Mouse (Mus musculus): ENCODE results near the gene Duoxa1.

The Duoxa1 gene

DNA sequence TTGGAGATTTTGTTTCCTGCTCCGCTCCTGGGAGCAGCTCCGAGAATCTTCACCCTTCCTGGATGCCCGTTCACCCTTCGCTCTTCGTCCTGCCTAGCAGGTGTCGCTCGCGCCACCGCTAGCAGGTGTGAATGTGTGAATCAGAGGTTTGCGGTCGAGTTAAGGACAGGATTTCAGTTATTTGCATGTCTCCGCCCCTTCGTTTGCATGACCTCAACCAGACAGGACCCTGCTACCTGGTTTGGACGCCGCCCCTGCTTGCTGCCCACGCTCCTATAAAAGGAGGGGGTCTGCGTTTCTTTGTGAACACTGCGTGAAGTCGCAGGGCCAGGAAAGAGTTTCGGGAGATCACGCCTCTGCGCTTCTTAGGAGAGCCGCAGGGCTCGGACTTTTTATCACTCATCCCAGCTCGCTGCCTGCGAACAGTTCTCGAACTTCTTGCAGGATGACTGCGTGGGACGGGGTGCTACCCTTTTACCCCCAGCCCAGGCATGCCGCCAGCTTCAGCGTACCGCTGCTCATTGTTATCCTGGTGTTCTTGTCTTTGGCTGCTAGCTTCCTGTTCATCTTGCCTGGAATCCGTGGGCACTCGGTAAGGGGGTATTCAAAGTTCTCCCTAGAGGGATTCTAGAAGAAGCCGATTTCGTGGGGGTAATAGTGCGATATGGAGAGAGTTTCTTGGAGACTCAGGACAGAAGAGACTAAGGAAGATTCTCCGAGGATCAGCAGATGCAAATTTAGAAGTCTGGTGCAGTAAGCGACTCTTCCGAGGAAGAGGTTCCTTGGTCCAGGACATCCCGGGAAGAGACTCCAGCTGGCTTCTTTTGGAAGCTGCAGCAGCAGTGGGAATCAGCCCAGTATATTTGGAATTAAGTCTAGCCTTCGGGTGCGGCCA lies 14.7 kb downstream of the Duoxa1 start, which contains the start of gene Duoxa2:
Duoxa2 (plus strand) TSS at position 305 of the 895 bp plus-strand sequence.
- peak; percentile 76 for DNase-seq (ENCODE audit: low read depth, low spot score)

DNA sequence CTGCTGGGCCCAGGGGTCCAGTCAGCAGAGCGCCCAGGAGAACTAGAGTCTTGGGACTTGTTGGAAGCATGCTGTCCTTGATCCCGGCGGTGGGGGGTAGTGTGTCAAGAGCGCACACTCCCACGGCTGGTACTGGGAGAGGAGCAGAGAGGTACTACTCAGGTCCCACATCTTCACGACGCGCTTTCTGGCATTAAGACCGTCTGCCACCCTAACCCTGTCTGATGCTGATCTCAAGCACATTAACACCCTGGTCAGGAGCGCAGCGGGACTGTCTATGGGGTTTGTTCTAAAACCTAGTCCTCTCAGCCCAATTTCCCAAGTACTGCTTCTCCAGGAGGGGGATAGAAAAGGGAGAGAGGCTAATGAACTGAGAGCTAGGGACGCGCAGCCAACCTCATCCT lies 15.4 kb downstream of the Duoxa1 start, which contains the start of gene Duox2:
Duox2 (minus strand) TSS at position 354 of the 404 bp plus-strand sequence.
- DNase-seq (ENCODE audit: low read depth, low spot score): peak; percentile 26

DNA sequence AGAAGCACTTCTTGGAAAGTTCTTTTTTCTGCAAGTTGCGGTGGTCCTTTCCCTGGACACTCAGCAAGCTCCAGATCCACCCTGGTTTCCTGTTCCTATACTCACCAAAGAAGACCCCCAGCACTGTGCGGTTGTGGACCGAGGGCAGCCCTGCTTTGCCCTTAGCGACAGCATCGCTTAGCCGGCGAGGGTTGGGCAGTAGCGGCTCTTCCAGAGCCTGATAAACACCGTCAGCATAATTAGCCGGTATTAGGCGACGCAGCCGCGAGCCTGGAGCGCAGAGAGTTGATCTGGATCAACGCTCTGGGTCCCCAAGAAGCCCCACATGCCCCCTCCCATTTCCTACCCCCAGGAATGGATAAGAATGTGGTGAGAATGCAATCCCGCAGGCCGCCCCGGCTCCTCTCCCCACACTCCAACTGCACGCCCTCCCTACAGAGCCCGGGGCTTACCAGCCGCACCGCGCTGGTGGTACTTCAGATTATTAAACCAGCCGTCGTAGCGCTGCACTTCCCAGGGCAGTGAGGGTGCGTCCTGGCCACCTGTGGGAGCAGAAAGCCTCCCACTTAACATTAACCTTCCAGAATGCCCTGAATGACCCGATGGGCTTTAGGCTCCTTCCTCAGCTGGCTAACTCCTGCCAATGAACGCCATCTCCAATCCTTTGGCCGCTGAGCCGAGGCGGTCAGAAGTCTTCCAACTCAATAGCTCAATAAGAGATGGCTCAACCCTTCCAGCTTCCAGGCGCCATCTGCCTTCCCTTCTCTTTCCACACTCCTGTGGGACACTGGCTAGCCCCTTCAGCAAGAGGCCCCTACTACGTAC lies 16.0 kb downstream of the Duoxa1 start:
- peak; percentile 30 for DNase-seq (ENCODE audit: low read depth, low spot score)

DNA sequence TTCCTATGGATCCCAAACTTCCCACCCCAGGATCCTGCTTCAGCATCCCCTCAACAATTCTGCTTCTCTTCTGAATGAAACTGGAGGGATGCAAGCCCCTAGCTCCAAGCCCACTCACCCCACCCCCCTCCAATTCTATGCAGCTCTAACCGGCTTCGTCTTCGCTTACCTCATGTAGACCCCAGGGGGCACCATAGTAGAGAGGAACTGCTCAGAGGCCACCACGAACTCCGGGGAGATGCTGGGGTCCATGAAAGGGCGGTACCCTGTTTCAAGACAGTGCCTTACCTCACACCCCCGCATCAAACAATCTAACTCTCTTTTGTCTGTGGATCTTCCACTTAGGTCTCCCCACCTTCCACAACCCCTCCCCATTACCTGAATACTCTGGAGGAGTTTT lies 18.6 kb downstream of the Duoxa1 start:
- no peak for DNase-seq (ENCODE audit: low read depth, low spot score)

- peak; percentile 35 for DNase-seq (ENCODE audit: low read depth, low spot score)
Measured at GRCm38 (mm10) chr2:122286137-122286536, 27.4 kb downstream of the Duoxa1 start.

GRCm38 (mm10) chr2:122284091-122284490 lies 29.4 kb downstream of the Duoxa1 start:
- no peak for DNase-seq (ENCODE audit: low read depth, low spot score)

GRCm38 (mm10) chr2:122278769-122279168 lies 34.8 kb downstream of the Duoxa1 start:
- DNase-seq (ENCODE audit: low read depth, low spot score): no peak

DNA sequence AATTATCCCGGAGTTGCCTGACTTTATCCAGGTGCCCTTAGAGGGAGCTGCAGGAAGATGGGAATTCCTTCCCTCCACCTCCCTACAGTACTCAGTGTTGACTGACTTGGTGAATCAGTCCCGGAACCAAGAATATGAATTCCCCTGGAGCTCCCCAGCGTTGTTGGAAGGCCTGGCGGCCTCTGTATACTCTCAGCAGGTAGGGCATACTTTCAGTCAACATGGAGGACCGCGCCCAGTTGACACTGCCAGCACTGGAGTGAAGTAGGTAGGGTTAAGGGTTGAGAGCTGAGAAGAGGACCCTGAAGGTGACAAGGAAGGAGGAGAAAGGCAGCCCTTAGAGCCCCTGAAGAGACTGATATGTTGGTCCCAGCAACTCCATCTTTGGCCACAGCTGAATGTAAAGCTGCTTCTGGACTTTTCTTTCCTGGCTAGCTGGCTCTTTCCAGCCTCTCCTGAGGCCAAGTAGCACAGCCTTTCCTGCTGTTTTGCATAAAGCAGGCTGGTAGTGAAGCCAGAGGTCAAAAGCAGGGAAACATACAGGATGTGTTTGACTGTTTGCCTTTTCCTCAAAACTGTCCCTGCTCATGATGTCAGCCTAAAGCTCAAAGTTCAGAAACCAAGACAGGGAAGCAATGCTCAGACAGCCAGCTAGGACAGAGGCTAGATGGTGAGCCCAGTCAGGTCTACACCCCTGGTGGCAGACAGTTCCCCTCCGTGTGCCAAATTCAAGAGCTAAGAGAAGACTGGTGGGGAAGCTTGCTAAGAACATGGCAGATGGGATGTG lies 46.9 kb downstream of the Duoxa1 start:
- DNase-seq (ENCODE audit: low read depth, low spot score): no peak

DNA sequence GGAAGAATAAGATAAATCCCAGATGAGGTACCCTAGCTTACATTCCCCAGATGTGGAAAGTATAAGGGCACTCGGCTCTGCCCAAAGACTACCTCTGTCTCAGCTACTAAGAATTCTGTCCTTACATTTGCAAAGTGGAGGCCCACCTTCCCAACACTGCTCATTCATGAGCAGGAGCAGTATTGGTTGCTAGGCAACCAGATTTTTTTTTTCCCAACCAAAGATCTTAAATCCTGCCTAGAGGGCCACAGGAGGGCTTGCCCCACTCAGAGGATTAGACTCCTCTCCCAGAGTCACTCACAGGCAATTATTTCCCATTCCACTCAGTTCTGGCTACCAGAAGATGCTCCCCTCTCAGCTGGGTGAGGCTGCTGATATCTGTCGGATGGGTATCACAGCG lies 48.8 kb downstream of the Duoxa1 start:
- peak; percentile 30 for DNase-seq (ENCODE audit: low read depth, low spot score)

DNA sequence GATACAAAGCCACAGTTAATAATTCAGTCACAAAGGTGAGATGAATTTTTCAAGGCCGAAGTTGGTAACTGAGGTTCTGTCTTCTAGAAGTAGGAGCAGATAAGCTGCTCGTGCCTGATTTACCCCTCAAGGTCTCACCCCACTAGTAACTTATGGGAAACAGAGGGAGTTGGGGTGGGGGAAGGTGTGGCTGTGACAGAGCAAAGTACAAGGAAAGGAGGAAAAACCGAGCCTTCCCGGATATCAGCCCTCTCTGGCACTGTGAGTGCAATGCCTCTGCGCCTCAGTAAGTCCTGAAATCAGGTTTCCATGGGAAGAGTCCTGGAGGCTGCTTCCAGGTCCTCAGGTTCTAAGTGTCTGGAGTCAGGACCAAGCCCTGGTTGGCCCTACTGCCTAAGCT lies 52.8 kb downstream of the Duoxa1 start:
- no peak for DNase-seq (ENCODE audit: low read depth, low spot score)

- DNase-seq (ENCODE audit: low read depth, low spot score): no peak
Measured at GRCm38 (mm10) chr2:122255997-122256396, 57.5 kb downstream of the Duoxa1 start.

All from ZHBTc4 (cell line).